Comparison of ENCODE assay signal across 22 mouse cellular contexts in the genomic region with DNA sequence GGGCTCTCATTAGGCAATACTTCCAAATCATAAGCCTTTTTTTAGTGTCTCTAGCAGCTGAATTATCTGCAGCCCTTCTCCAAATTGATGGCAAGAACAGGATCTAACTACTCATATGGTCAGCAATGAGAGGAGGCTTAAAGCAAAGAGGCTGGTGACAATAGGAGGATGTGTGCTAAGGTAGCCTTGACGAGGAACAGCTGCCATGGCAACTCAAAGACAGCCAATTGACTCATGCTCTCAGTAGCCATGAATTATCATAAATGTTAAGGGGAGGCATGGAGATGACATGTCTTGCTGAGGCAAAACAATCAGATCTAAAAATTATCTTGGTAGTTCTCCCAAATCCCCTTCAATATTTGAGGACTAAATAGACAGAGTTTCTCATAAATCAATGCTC.
A peak's percentile ranks its signal among the peaks of the same experiment; 100 is the strongest.
DNase-seq lines count a peak whose midpoint lies in the region; ATAC-seq and TF ChIP-seq lines count a peak whose summit lies in the region.
"Had no signal": no experiment of that assay in that cellular context is flagged by ENCODE, and none has a peak within 500 bp of the region (broad histone marks: within the 10 kb centered on the region; RNA-seq: fewer than 3 reads in every experiment).

No protein-coding gene starts in this region.

- no peak for TF ChIP-seq CTCF in midbrain, postnatal 0 days (IDR thresholded peaks at IDR 0.05)

- H3K9ac ChIP-seq in midbrain, embryonic 11.5 days (ENCODE audit: low read length): no peak overlapping the region
- H3K9ac ChIP-seq in midbrain, postnatal 0 days (replicated peaks; ENCODE audit: low read length, poor library complexity, severe bottlenecking): no peak overlapping the region
- H3K9ac ChIP-seq: embryonic facial prominence, embryonic 12.5 days; embryonic facial prominence, embryonic 15.5 days; forebrain, postnatal 0 days; heart, embryonic 13.5 days; hindbrain, embryonic 12.5 days; hindbrain, embryonic 15.5 days had no signal

- WGBS in midbrain, embryonic 11.5 days: 64% methylated on average over 1 of the region's 1 CpGs
- WGBS in midbrain, postnatal 0 days: 34% methylated on average over 1 of the region's 1 CpGs

- DNase-seq in adrenal gland, adult (ENCODE audit: inconsistent age in 2 of 2, low spot score in 1 of 2): peak; percentile 33 to 73
- DNase-seq in adrenal gland, postnatal 4 days (ENCODE audit: low spot score in 2 of 2): no peak
- peak; percentile 47 for DNase-seq in midbrain, embryonic 11.5 days (ENCODE audit: low spot score, missing footprints)
- DNase-seq in midbrain, postnatal 0 days (ENCODE audit: low spot score): no peak
- DNase-seq in adrenal gland, postnatal 36 days: peak; percentile 53 to 57
- DNase-seq in Muller cell, postnatal 12 days (ENCODE audit: inconsistent ontology term): no peak
- DNase-seq: cerebellum, adult 18-20 months; cerebellum, adult 9-10 months; cerebellum, postnatal 25 days; forebrain, postnatal 0 days; gastrocnemius, postnatal 25 days; heart, adult 2 months; kidney, adult 2 months had no signal

- no peaks in the 10 kb centered on the region; the same call in 1 of the 2 replicates for H3K36me3 ChIP-seq in midbrain, embryonic 11.5 days (ENCODE audit: control insufficient read depth, insufficient read depth, low read length)
- H3K36me3 ChIP-seq in midbrain, postnatal 0 days (ENCODE audit: insufficient read depth, low read length): no peaks in the 10 kb centered on the region
- H3K36me3 ChIP-seq: hindbrain, embryonic 12.5 days; hindbrain, embryonic 15.5 days had no signal

- H3K9me3 ChIP-seq in midbrain, embryonic 11.5 days (ENCODE audit: control insufficient read depth, low read length): no peaks in the 10 kb centered on the region
- H3K9me3 ChIP-seq in midbrain, postnatal 0 days (ENCODE audit: low read length): no peaks in the 10 kb centered on the region
- H3K9me3 ChIP-seq: embryonic facial prominence, embryonic 12.5 days; embryonic facial prominence, embryonic 15.5 days; heart, embryonic 10.5 days; heart, embryonic 13.5 days; hindbrain, embryonic 12.5 days; hindbrain, embryonic 15.5 days had no signal

- ATAC-seq in midbrain, embryonic 11.5 days (ENCODE audit: low FRiP score): no peak
- ATAC-seq in midbrain, postnatal 0 days (ENCODE audit: low FRiP score): no peak
- ATAC-seq: forebrain, embryonic 14.5 days; forebrain, postnatal 0 days; intestine, postnatal 0 days; Patski had no signal

- H3K27ac ChIP-seq in midbrain, embryonic 11.5 days (ENCODE audit: low read depth, low read length): no peak overlapping the region
- no peak overlapping the region for H3K27ac ChIP-seq in midbrain, postnatal 0 days (ENCODE audit: low read depth, low read length)
- H3K27ac ChIP-seq: embryonic facial prominence, embryonic 12.5 days; embryonic facial prominence, embryonic 15.5 days; heart, adult 2 months; heart, embryonic 10.5 days; heart, embryonic 13.5 days; hindbrain, embryonic 12.5 days; hindbrain, embryonic 15.5 days had no signal

- no peak overlapping the region for H3K4me2 ChIP-seq in midbrain, embryonic 11.5 days
- H3K4me2 ChIP-seq in midbrain, postnatal 0 days (ENCODE audit: low read depth, low read length, poor library complexity, severe bottlenecking): no peak overlapping the region
- H3K4me2 ChIP-seq: embryonic facial prominence, embryonic 12.5 days; embryonic facial prominence, embryonic 15.5 days; heart, embryonic 13.5 days; hindbrain, embryonic 12.5 days; hindbrain, embryonic 15.5 days had no signal

- no peaks in the 10 kb centered on the region for H3K4me1 ChIP-seq in midbrain, embryonic 11.5 days (ENCODE audit: control insufficient read depth, insufficient read depth, low read length)
- H3K4me1 ChIP-seq in midbrain, postnatal 0 days (ENCODE audit: insufficient read depth, low read length): no peaks in the 10 kb centered on the region
- H3K4me1 ChIP-seq: embryonic facial prominence, embryonic 12.5 days; embryonic facial prominence, embryonic 15.5 days; heart, embryonic 10.5 days; heart, embryonic 13.5 days; hindbrain, embryonic 12.5 days; hindbrain, embryonic 15.5 days had no signal

- no peak overlapping the region for H3K4me3 ChIP-seq in midbrain, embryonic 11.5 days (ENCODE audit: low read depth, low read length)
- H3K4me3 ChIP-seq in midbrain, postnatal 0 days (ENCODE audit: low read depth, low read length): no peak overlapping the region
- H3K4me3 ChIP-seq: embryonic facial prominence, embryonic 12.5 days; embryonic facial prominence, embryonic 15.5 days; heart, adult 2 months; heart, embryonic 10.5 days; heart, embryonic 13.5 days; hindbrain, embryonic 12.5 days; hindbrain, embryonic 15.5 days had no signal

- H3K27me3 ChIP-seq in midbrain, embryonic 11.5 days (ENCODE audit: control insufficient read depth, insufficient read depth, low read length): no peaks in the 10 kb centered on the region
- H3K27me3 ChIP-seq in midbrain, postnatal 0 days (ENCODE audit: insufficient read depth, low read length): no peaks in the 10 kb centered on the region
- H3K27me3 ChIP-seq: embryonic facial prominence, embryonic 12.5 days; embryonic facial prominence, embryonic 15.5 days; heart, embryonic 13.5 days; hindbrain, embryonic 12.5 days; hindbrain, embryonic 15.5 days; Patski had no signal

Comparison
In these comparisons a context has a peak if more than half of its experiments do, and no peak if none do; other contexts are left out.
1. DNase-seq: peak in adrenal gland, adult (2 of 2), midbrain, embryonic 11.5 days (single experiment) and adrenal gland, postnatal 36 days (2 of 2); none in adrenal gland, postnatal 4 days (0 of 2), midbrain, postnatal 0 days (single experiment) and Muller cell, postnatal 12 days (single experiment).